Mouse (Mus musculus) ES-Bruce4 (cell line): ENCODE data around the gene Snapc2.

ENCODE experiments used
- CTCF ChIP-seq: IDR thresholded peaks from one replicate; pipeline ENCODE4 v1.8.1; 2011; ENCODE audit warnings: low read depth, low read length
- EP300 ChIP-seq: IDR thresholded peaks from 2 replicates; pipeline ENCODE4 v1.6.1; 2011; ENCODE audit warnings: low read depth, low read length; ENCODE audit not compliant: insufficient read depth
- POLR2A ChIP-seq: IDR thresholded peaks from one replicate; pipeline ENCODE4 v1.8.1; 2011; ENCODE audit warnings: low read length; ENCODE audit not compliant: insufficient read depth

DNA sequence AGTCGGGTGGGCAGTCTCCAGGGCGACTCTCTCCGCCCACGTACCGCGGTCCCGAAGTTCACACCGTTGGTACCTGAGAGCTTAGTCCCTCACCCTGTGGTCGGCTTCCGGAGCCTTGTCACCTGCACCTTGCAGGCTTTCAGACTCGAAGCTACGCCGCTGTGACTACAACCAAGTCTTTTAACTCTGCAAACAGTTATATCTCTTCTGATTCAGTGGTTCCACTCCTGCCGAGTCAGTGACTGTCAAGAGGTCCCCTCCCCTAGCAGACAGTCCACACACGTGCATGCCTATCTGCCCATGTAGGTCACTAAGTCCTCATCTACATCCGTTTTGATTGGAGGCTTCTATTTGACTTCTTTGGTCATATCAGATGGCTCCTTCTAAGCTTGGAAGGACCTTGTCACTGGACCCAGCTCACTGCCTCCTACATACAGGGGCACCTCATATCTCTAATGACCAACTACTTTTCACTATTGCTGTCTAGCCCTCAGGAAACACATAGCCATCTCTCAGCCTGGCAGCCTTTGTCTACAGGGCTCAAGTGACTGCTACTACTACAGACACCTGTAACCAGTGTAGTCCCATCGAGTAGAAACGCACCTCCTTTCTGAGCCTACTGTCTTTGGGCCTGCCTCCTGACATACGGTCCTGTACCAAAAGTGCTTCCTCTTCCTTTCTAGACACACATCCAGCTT is 13.5 kb upstream of the Snapc2 start:
- TF ChIP-seq CTCF (no peak), POLR2A (no peak), EP300 (no peak)
